Mouse (Mus musculus) stomach, embryonic 16.5 days (tissue): ENCODE measurements around the gene Frmd4a. TPM values are rescaled to one million over a fixed set of nuclear protein-coding genes. Genes with fewer than 3 reads are reported as not detected.

ENCODE experiments used
- ATAC-seq: fragments of 200-750 bp; cut with Nextera tagmentation; 2 replicates; pipeline ENCODE4 v1.8.0; 2017; ENCODE audit warnings: moderate number of reproducible peaks, moderate TSS enrichment; ENCODE audit not compliant: insufficient read depth, low FRiP score
- H3K27ac ChIP-seq: fragments of 300-500 bp; sonication (generic); 2 replicates; pipeline ENCODE4 v1.5.1; 2014; ENCODE audit warnings: low read length
- H3K27me3 ChIP-seq: fragments of 300-500 bp; sonication (generic); 2 replicates; pipeline ENCODE4 v1.6.1; 2014; ENCODE audit warnings: low read length, control low read depth, mixed read lengths; ENCODE audit not compliant: control insufficient read depth, insufficient read depth
- H3K36me3 ChIP-seq: fragments of 300-500 bp; sonication (generic); 2 replicates; pipeline ENCODE4 v1.6.1; 2014; ENCODE audit warnings: low read length; ENCODE audit not compliant: control insufficient read depth, insufficient read depth
- H3K4me1 ChIP-seq: fragments of 300-500 bp; sonication (generic); 2 replicates; pipeline ENCODE4 v1.6.1; 2014; ENCODE audit warnings: low read length, control low read depth, mixed read lengths; ENCODE audit not compliant: control insufficient read depth, insufficient read depth
- H3K4me2 ChIP-seq: fragments of 300-500 bp; sonication (generic); 2 replicates; pipeline ENCODE4 v1.6.1; 2014; ENCODE audit warnings: low read depth, low read length, mixed read lengths
- H3K4me3 ChIP-seq: fragments of 300-500 bp; sonication (generic); replicated peaks from 2 replicates; pipeline ENCODE4 v1.5.1; 2014; ENCODE audit warnings: mild to moderate bottlenecking, low read length
- H3K9ac ChIP-seq: fragments of 300-500 bp; sonication (generic); 2 replicates; pipeline ENCODE4 v1.6.1; 2014; ENCODE audit warnings: low read length
- H3K9me3 ChIP-seq: fragments of 300-500 bp; sonication (generic); replicated peaks from 2 replicates; pipeline ENCODE4 v1.6.1; 2016; ENCODE audit warnings: low read length, control low read depth; ENCODE audit not compliant: control insufficient read depth
- WGBS: fragments of 180-500 bp; shearing (Covaris S2); extraction: QIAGEN DNeasy Blood & Tissue Kit; methylation state at CpG from one replicate; pipeline ENCODE4 v1.1.7; 2014; 5-methylcytosine and 5-hydroxymethylcytosine counted together
- polyA plus RNA-seq: library from polyadenylated mRNA; unstranded; fragments of >200 nt; fragmentation: Nextera tagmentation; extraction: Ambion mirVana; gene quantifications from 2 replicates; pipeline ENCODE4 v1.2.1, GENCODE M21; 2015

Frmd4a gene
- polyA plus RNA-seq, 1 experiment from 2014 or later, result 19.6 TPM

GRCm38 (mm10) chr2:4531533-4532197 lies 514.1 kb downstream of the Frmd4a start:
- H3K9me3 ChIP-seq, result no peaks in the 10 kb centered on the region
- no peak overlapping the region for H3K4me3 ChIP-seq
- H3K4me1 ChIP-seq, result no peaks in the 10 kb centered on the region
- no peak overlapping the region for H3K27ac ChIP-seq
- 87% methylated on average over 11 of the region's 11 CpGs for WGBS
- no peak for ATAC-seq
- H3K36me3 ChIP-seq, result no peaks in the 10 kb centered on the region
- no peak overlapping the region for H3K4me2 ChIP-seq
- no peak overlapping the region for H3K9ac ChIP-seq
- H3K27me3 ChIP-seq, result no peaks in the 10 kb centered on the region

- no peak overlapping the region for H3K27ac ChIP-seq
- H3K36me3 ChIP-seq, result no peaks in the 10 kb centered on the region
- no peaks in the 10 kb centered on the region for H3K9me3 ChIP-seq
- 87% methylated on average over 5 of the region's 5 CpGs for WGBS
- H3K27me3 ChIP-seq, result no peaks in the 10 kb centered on the region
- H3K4me1 ChIP-seq, result no peaks in the 10 kb centered on the region
- ATAC-seq, result no peak
- no peak overlapping the region for H3K9ac ChIP-seq
- H3K4me3 ChIP-seq, result no peak overlapping the region
- no peak overlapping the region for H3K4me2 ChIP-seq
Measured at GRCm38 (mm10) chr2:4532198-4532568, 514.7 kb downstream of the Frmd4a start.

- no peak overlapping the region for H3K4me3 ChIP-seq
- H3K27ac ChIP-seq, result no peak overlapping the region
- ATAC-seq, result no peak
- no peak overlapping the region for H3K9ac ChIP-seq
- H3K4me2 ChIP-seq, result no peak overlapping the region
- H3K36me3 ChIP-seq, result no peaks in the 10 kb centered on the region
- H3K4me1 ChIP-seq, result no peaks in the 10 kb centered on the region
- no peaks in the 10 kb centered on the region for H3K9me3 ChIP-seq
- WGBS, result 89% methylated on average over 6 of the region's 6 CpGs
- H3K27me3 ChIP-seq, result no peaks in the 10 kb centered on the region
Measured at GRCm38 (mm10) chr2:4532945-4533344, 515.4 kb downstream of the Frmd4a start.

- no peak overlapping the region for H3K27ac ChIP-seq
- H3K27me3 ChIP-seq, result no peaks in the 10 kb centered on the region
- no peaks in the 10 kb centered on the region for H3K36me3 ChIP-seq
- no peak for ATAC-seq
- no peaks in the 10 kb centered on the region for H3K4me1 ChIP-seq
- no peaks in the 10 kb centered on the region for H3K9me3 ChIP-seq
- H3K9ac ChIP-seq, result no peak overlapping the region
- H3K4me3 ChIP-seq, result no peak overlapping the region
- no peak overlapping the region for H3K4me2 ChIP-seq
- 88% methylated on average over 9 of the region's 9 CpGs for WGBS
Measured at GRCm38 (mm10) chr2:4535187-4535864, 517.8 kb downstream of the Frmd4a start.

- no peak overlapping the region for H3K4me3 ChIP-seq
- no peak overlapping the region for H3K9ac ChIP-seq
- H3K36me3 ChIP-seq, result no peaks in the 10 kb centered on the region
- H3K27me3 ChIP-seq, result no peaks in the 10 kb centered on the region
- WGBS, result 67% methylated on average over 4 of the region's 4 CpGs
- no peaks in the 10 kb centered on the region for H3K4me1 ChIP-seq
- H3K9me3 ChIP-seq, result no peaks in the 10 kb centered on the region
- H3K4me2 ChIP-seq, result no peak overlapping the region
- ATAC-seq, result no peak
- no peak overlapping the region for H3K27ac ChIP-seq
Measured at GRCm38 (mm10) chr2:4541330-4541729, 523.8 kb downstream of the Frmd4a start.

- WGBS, result 49% methylated on average over 11 of the region's 11 CpGs
- Histone ChIP-seq H3K36me3 (no peaks in the 10 kb centered on the region), H3K9me3 (no peaks in the 10 kb centered on the region), H3K27me3 (no peaks in the 10 kb centered on the region), H3K27ac (no peak overlapping the region), H3K4me2 (no peak overlapping the region), H3K4me3 (no peak overlapping the region), H3K9ac (no peak overlapping the region), H3K4me1 (no peaks in the 10 kb centered on the region)
- ATAC-seq, result no peak
Measured at GRCm38 (mm10) chr2:4541844-4542628, 524.5 kb downstream of the Frmd4a start.

GRCm38 (mm10) chr2:4542629-4543416 lies 525.3 kb downstream of the Frmd4a start:
- Histone ChIP-seq H3K4me3 (no peak overlapping the region), H3K4me1 (no peaks in the 10 kb centered on the region), H3K9me3 (no peaks in the 10 kb centered on the region), H3K36me3 (no peaks in the 10 kb centered on the region), H3K4me2 (no peak overlapping the region), H3K27me3 (no peaks in the 10 kb centered on the region), H3K9ac (no peak overlapping the region), H3K27ac (no peak overlapping the region; the same call in 1 of the 2 replicates)
- no peak for ATAC-seq
- whole genome bisulfite sequencing, result 61% methylated on average over 11 of the region's 11 CpGs

- no peak overlapping the region for H3K4me3 ChIP-seq
- no peaks in the 10 kb centered on the region for H3K4me1 ChIP-seq
- no peaks in the 10 kb centered on the region for H3K36me3 ChIP-seq
- WGBS, result 35% methylated on average over 1 of the region's 1 CpGs
- no peak for ATAC-seq
- no peak overlapping the region for H3K4me2 ChIP-seq
- H3K9me3 ChIP-seq, result no peaks in the 10 kb centered on the region
- no peaks in the 10 kb centered on the region for H3K27me3 ChIP-seq
- H3K9ac ChIP-seq, result no peak overlapping the region
- no peak overlapping the region for H3K27ac ChIP-seq
Measured at GRCm38 (mm10) chr2:4543417-4543775, 525.9 kb downstream of the Frmd4a start.
